Mouse (Mus musculus): ENCODE data around the gene 2310030G06Rik. TPM values are rescaled to one million over a fixed set of nuclear protein-coding genes. Genes with fewer than 3 reads are reported as not detected.

The 2310030G06Rik gene
- polyA plus RNA-seq, 1 experiment from 2014 or later: 21.3 TPM

DNA sequence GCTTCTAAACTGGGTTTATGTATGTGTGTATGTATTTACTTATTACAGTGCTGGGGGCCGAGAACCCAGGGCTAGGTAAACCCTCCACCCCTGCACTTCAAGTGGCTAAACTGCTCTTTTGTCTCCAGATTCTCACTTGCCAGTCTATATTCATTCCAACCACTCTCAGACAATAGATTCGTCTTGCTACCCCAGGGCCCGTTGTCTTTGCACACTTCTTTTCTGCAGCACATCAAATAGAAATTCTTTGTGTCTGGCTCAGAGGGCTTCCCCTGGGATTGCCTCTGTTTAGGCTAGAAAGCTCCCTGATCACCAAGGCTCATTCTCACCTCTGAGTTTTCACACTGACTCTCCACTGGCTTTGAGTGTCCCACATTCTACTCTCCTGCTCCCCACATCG, 13.8 kb downstream of the 2310030G06Rik start:
- no peak overlapping the region for H3K9ac ChIP-seq (ENCODE audit: low read depth, low read length)
- H3K36me3 ChIP-seq (ENCODE audit: control insufficient read depth, insufficient read depth, low read length): no peaks in the 10 kb centered on the region
- no peaks in the 10 kb centered on the region for H3K27me3 ChIP-seq (replicated peaks; ENCODE audit: control insufficient read depth, insufficient read depth, low read length)
- H3K4me3 ChIP-seq (ENCODE audit: low read length): no peak overlapping the region
- no peak for ATAC-seq
- WGBS: 32% methylated on average over 4 of the region's 4 CpGs
- H3K4me2 ChIP-seq (ENCODE audit: low read depth, low read length): no peak overlapping the region
- H3K27ac ChIP-seq (ENCODE audit: low read length): no peak overlapping the region
- H3K4me1 ChIP-seq (ENCODE audit: control insufficient read depth, insufficient read depth, low read length): no peaks in the 10 kb centered on the region
- no peaks in the 10 kb centered on the region for H3K9me3 ChIP-seq (ENCODE audit: control insufficient read depth, low read length)

DNA sequence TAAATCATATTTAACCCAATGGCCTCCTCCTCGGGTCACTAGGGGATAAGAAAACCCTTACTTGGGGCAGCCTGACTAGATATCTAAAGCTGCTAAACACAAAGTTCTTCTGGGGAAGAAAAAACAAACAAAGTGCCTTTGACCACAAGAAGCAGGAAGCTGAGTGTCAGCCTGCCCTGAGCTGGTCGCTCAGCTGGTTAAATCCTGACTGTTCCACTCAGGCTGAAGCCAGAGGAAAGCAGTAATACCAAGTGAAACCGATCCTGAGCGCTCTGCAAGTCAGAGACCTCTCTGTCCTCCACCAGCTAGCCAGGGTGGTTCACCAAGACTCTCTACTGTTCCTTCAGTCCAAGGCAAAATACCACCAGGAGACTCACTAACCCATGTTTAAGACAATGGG, 16.7 kb downstream of the 2310030G06Rik start:
- Histone ChIP-seq H3K4me3 (ENCODE audit: low read length) (no peak overlapping the region), H3K27ac (ENCODE audit: low read length) (no peak overlapping the region), H3K9ac (ENCODE audit: low read depth, low read length) (no peak overlapping the region), H3K36me3 (ENCODE audit: control insufficient read depth, insufficient read depth, low read length) (no peaks in the 10 kb centered on the region), H3K9me3 (ENCODE audit: control insufficient read depth, low read length) (no peaks in the 10 kb centered on the region), H3K4me1 (ENCODE audit: control insufficient read depth, insufficient read depth, low read length) (no peaks in the 10 kb centered on the region), H3K27me3 (replicated peaks; ENCODE audit: control insufficient read depth, insufficient read depth, low read length) (no peaks in the 10 kb centered on the region), H3K4me2 (ENCODE audit: low read depth, low read length) (no peak overlapping the region)
- WGBS: 39% methylated on average over 4 of the region's 4 CpGs
- no peak for ATAC-seq

DNA sequence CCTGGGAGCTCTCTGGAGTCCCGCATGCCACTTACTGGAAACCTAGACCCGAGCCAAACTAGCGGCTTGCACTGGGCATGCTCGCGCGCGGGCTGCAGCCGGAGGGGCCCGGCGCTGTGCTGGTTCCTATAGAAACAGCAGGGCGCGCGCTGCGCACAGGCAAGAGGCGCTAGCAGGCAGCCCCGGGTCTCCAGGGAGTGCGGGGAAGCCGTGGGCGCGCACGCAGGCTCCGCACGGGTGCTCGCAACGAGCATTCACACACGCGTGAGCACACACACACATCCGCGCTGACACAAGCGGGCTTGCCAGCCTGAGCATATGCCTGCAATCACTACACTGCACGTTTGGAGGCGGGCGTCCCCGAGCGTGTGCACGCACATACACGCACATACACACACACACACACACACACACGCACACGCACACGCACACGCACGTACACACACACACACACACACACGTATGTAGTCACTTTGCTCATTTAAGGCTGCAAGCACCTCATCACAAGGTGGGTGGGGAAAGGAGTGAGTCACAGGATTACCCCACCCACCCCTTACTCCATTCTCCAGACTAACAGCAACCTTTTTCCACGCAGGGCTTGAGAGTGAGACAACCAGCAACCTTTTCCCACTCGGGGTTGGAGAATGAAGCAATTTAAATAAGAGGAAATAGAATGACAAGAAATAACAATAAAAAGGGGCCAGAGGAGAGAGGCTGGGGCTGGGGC, 18.2 kb downstream of the 2310030G06Rik start:
- Histone ChIP-seq H3K9me3 (ENCODE audit: control insufficient read depth, low read length) (no peaks in the 10 kb centered on the region), H3K4me2 (ENCODE audit: low read depth, low read length) (peak overlapping the region; percentile 95), H3K4me3 (ENCODE audit: low read length) (peak overlapping the region; percentile 66), H3K36me3 (ENCODE audit: control insufficient read depth, insufficient read depth, low read length) (no peaks in the 10 kb centered on the region), H3K27ac (ENCODE audit: low read length) (no peak overlapping the region), H3K27me3 (replicated peaks; ENCODE audit: control insufficient read depth, insufficient read depth, low read length) (no peaks in the 10 kb centered on the region), H3K9ac (ENCODE audit: low read depth, low read length) (peak overlapping the region; percentile 73), H3K4me1 (ENCODE audit: control insufficient read depth, insufficient read depth, low read length) (peaks cover 3% of the 10 kb centered on the region; the same call in 1 of the 2 replicates)
- ATAC-seq: peak; percentile 94
- WGBS: under 1% methylated on average over 45 of the region's 45 CpGs

DNA sequence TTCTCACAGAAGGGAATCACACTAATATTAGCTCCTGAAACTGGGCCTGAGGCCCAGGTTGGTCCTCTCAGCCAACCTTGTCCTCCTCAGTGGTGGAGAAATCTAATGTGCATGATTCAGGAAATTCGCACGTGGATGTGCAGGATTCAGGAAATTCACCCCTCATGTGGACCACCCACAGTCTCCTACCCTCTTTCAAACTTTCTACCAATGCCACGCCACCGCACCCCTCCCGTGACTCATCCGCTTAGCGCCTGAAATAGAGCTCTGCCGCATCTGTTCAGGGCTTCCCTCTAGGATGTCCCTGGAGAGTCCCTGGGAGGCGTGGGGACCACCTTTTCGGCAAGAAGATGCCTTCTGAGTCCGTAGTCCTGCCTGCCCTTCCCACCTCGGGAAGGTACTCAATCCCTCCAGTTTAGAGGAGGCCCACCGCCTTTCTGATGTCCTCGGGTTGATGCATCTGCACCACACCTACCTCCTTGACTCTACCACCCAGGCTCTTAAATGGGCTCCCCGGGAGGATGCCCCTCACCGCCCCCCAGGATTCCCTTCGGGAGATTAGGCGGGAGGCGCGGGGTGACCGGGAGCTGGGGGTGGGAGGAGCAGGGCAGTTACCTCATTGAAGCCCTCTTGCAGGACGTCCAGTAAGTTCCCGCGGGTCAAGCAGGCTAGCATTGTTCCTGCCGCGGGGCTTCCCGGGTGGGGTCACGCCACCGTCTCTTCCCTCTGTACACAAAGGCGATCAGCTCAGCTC, 19.0 kb downstream of the 2310030G06Rik start:
- Histone ChIP-seq H3K27me3 (replicated peaks; ENCODE audit: control insufficient read depth, insufficient read depth, low read length) (no peaks in the 10 kb centered on the region), H3K36me3 (ENCODE audit: control insufficient read depth, insufficient read depth, low read length) (no peaks in the 10 kb centered on the region), H3K4me3 (ENCODE audit: low read length) (peak overlapping the region; percentile 66), H3K9ac (ENCODE audit: low read depth, low read length) (peak overlapping the region; percentile 73), H3K27ac (ENCODE audit: low read length) (no peak overlapping the region), H3K4me2 (ENCODE audit: low read depth, low read length) (peak overlapping the region; percentile 95), H3K4me1 (ENCODE audit: control insufficient read depth, insufficient read depth, low read length) (peaks cover 3% of the 10 kb centered on the region; the same call in 1 of the 2 replicates), H3K9me3 (ENCODE audit: control insufficient read depth, low read length) (no peaks in the 10 kb centered on the region)
- 10% methylated on average over 30 of the region's 30 CpGs for WGBS
- peak; percentile 67 for ATAC-seq

DNA sequence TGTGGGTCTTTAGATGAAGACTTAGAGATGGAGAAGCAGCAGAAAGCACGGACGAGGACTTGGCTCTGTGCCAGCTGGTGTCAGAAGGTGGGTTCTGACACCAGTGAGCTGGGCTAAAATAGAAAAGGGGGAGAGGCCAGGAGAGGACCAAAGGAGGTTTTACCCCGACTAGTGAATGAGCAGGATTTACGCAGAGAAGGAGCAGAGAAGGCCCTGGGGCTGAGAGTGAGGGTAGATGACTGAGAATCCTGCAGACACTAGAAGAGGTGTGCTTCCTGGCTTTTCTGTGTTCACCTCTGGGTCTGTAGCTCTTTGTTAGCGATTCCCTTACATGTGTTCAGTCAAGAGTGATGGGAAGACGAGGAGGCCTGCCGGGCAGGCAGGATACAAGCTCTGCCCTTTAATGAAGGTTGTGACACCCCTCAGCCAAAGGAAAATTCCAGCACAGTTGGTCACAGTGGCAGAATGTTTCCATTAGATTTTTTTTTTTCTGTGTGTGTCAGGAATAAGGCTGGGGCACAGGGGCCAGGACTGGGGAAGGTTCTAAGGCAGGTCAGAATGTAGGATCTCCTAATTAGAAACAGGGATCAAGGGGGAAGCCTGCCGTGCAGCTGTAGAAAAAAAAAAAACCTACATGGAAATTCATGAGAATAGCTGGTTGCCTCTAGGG, 20.3 kb downstream of the 2310030G06Rik start:
- no peak for ATAC-seq
- 60% methylated on average over 8 of the region's 8 CpGs for WGBS
- Histone ChIP-seq H3K27me3 (replicated peaks; ENCODE audit: control insufficient read depth, insufficient read depth, low read length) (no peaks in the 10 kb centered on the region), H3K36me3 (ENCODE audit: control insufficient read depth, insufficient read depth, low read length) (no peaks in the 10 kb centered on the region), H3K9me3 (ENCODE audit: control insufficient read depth, low read length) (no peaks in the 10 kb centered on the region), H3K4me1 (ENCODE audit: control insufficient read depth, insufficient read depth, low read length) (peaks cover 6% of the 10 kb centered on the region; the same call in 1 of the 2 replicates), H3K9ac (ENCODE audit: low read depth, low read length) (no peak overlapping the region), H3K4me3 (ENCODE audit: low read length) (no peak overlapping the region), H3K4me2 (ENCODE audit: low read depth, low read length) (no peak overlapping the region), H3K27ac (ENCODE audit: low read length) (no peak overlapping the region)

- Histone ChIP-seq H3K4me1 (ENCODE audit: control insufficient read depth, insufficient read depth, low read length) (peaks cover 7% of the 10 kb centered on the region; the same call in 1 of the 2 replicates), H3K27me3 (replicated peaks; ENCODE audit: control insufficient read depth, insufficient read depth, low read length) (no peaks in the 10 kb centered on the region), H3K27ac (ENCODE audit: low read length) (no peak overlapping the region), H3K9me3 (ENCODE audit: control insufficient read depth, low read length) (no peaks in the 10 kb centered on the region), H3K36me3 (ENCODE audit: control insufficient read depth, insufficient read depth, low read length) (no peaks in the 10 kb centered on the region), H3K9ac (ENCODE audit: low read depth, low read length) (no peak overlapping the region), H3K4me3 (ENCODE audit: low read length) (no peak overlapping the region), H3K4me2 (ENCODE audit: low read depth, low read length) (no peak overlapping the region)
- ATAC-seq: no peak
- 51% methylated on average over 3 of the region's 3 CpGs for WGBS
Observed at GRCm38 (mm10) chr9:50724661-50725330, 21.5 kb downstream of the 2310030G06Rik start.

GRCm38 (mm10) chr9:50724147-50724546, 22.2 kb downstream of the 2310030G06Rik start:
- Histone ChIP-seq H3K9ac (ENCODE audit: low read depth, low read length) (no peak overlapping the region), H3K4me1 (ENCODE audit: control insufficient read depth, insufficient read depth, low read length) (peaks cover 7% of the 10 kb centered on the region; the same call in 1 of the 2 replicates), H3K36me3 (ENCODE audit: control insufficient read depth, insufficient read depth, low read length) (no peaks in the 10 kb centered on the region), H3K27me3 (replicated peaks; ENCODE audit: control insufficient read depth, insufficient read depth, low read length) (no peaks in the 10 kb centered on the region), H3K4me2 (ENCODE audit: low read depth, low read length) (no peak overlapping the region), H3K4me3 (ENCODE audit: low read length) (no peak overlapping the region), H3K27ac (ENCODE audit: low read length) (no peak overlapping the region), H3K9me3 (ENCODE audit: control insufficient read depth, low read length) (no peaks in the 10 kb centered on the region)
- WGBS: 81% methylated on average over 2 of the region's 2 CpGs
- no peak for ATAC-seq

GRCm38 (mm10) chr9:50723406-50723805, 22.9 kb downstream of the 2310030G06Rik start:
- Histone ChIP-seq H3K9ac (ENCODE audit: low read depth, low read length) (no peak overlapping the region), H3K4me2 (ENCODE audit: low read depth, low read length) (no peak overlapping the region), H3K27me3 (replicated peaks; ENCODE audit: control insufficient read depth, insufficient read depth, low read length) (no peaks in the 10 kb centered on the region), H3K36me3 (ENCODE audit: control insufficient read depth, insufficient read depth, low read length) (no peaks in the 10 kb centered on the region), H3K4me3 (ENCODE audit: low read length) (no peak overlapping the region), H3K4me1 (ENCODE audit: control insufficient read depth, insufficient read depth, low read length) (peaks cover 7% of the 10 kb centered on the region; the same call in 1 of the 2 replicates), H3K9me3 (ENCODE audit: control insufficient read depth, low read length) (no peaks in the 10 kb centered on the region), H3K27ac (ENCODE audit: low read length) (peak overlapping the region; percentile 40)
- 37% methylated on average over 7 of the region's 7 CpGs for WGBS
- ATAC-seq: no peak

DNA sequence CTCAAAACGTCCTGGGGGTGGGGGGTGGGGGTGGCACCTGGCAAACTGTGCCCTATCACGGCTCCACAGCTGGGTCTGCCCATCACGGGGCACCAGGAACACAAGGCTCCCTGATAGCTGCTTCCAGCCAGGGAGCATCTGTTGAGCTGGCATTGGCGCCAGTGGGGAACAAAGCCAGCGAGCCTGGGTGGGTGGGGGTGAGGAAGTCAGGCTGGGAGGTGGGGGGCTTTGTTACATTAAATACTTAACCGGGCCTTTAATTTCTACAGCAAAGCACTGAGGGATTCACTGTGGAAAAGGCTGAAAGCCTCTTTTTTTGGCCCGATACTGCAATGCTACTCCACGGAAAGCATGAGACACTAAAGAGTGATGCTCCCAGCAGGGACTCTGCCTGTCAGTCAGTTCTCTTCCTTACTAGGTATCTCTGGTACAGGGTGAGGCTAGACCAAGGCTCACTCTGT, 23.9 kb downstream of the 2310030G06Rik start:
- H3K9me3 ChIP-seq (ENCODE audit: control insufficient read depth, low read length): no peaks in the 10 kb centered on the region
- H3K4me1 ChIP-seq (ENCODE audit: control insufficient read depth, insufficient read depth, low read length): peaks cover 7% of the 10 kb centered on the region; the same call in 1 of the 2 replicates
- H3K27ac ChIP-seq (ENCODE audit: low read length): no peak overlapping the region
- H3K27me3 ChIP-seq (replicated peaks; ENCODE audit: control insufficient read depth, insufficient read depth, low read length): no peaks in the 10 kb centered on the region
- no peak overlapping the region for H3K4me3 ChIP-seq (ENCODE audit: low read length)
- no peak overlapping the region for H3K9ac ChIP-seq (ENCODE audit: low read depth, low read length)
- no peak overlapping the region for H3K4me2 ChIP-seq (ENCODE audit: low read depth, low read length)
- 57% methylated on average over 8 of the region's 8 CpGs for WGBS
- no peak for ATAC-seq
- no peaks in the 10 kb centered on the region for H3K36me3 ChIP-seq (ENCODE audit: control insufficient read depth, insufficient read depth, low read length)

Measured in intestine, embryonic 16.5 days (tissue).